Mouse (Mus musculus) CD8-positive naive resting alpha-beta T cell, adult 57 days (primary cell): ENCODE measurements around the gene Pigm. TPM values are rescaled to one million over a fixed set of nuclear protein-coding genes. Genes with fewer than 3 reads are reported as not detected.

Experiments used
- total RNA-seq: library from RNA; stranded (reverse); gene quantifications from one replicate; pipeline ENCODE4 v1.2.4, GENCODE M21; 2023

The Pigm gene
- total RNA-seq: 30.1 TPM

GRCm38 (mm10) chr1:172376198-172376667 lies at the start of gene Pigm:
Pigm (plus strand) TSS chr1:172376546.

GRCm38 (mm10) chr1:172329131-172329530 lies 47.2 kb upstream of the Pigm start, which contains the start of gene Kcnj9:
Kcnj9 (minus strand) TSS chr1:172329318.

GRCm38 (mm10) chr1:172340729-172341321 lies 35.5 kb upstream of the Pigm start, which contains the start of gene Kcnj10:
Kcnj10 (plus strand) TSS chr1:172341210.

Other genes with a start within 250 kb of the Pigm start
- gene Pex19, start 249.8 kb upstream of the Pigm start, total RNA-seq: 48.9 TPM
- 111 TPM for gene Dcaf8, start 228.5 kb upstream of the Pigm start, total RNA-seq
- 64.3 TPM for gene Pea15a, start 169.7 kb upstream of the Pigm start, total RNA-seq
- gene Casq1, start 156.7 kb upstream of the Pigm start, total RNA-seq: not detected
- not detected for gene Atp1a4, start 118.1 kb upstream of the Pigm start, total RNA-seq
- gene Igsf8, start 114.9 kb upstream of the Pigm start, total RNA-seq: 17.3 TPM
- gene Atp1a2, start 78.5 kb upstream of the Pigm start, total RNA-seq: not detected
- gene Kcnj9, start 47.2 kb upstream of the Pigm start, total RNA-seq: 0.12 TPM
- 0.61 TPM for gene Kcnj10, start 35.3 kb upstream of the Pigm start, total RNA-seq
- not detected for gene Slamf9, start 98.8 kb downstream of the Pigm start, total RNA-seq
- 1.6 TPM for gene Igsf9, start 105.2 kb downstream of the Pigm start, total RNA-seq
- 306 TPM for gene Tagln2, start 123.5 kb downstream of the Pigm start, total RNA-seq
- 0.61 TPM for gene Cfap45, start 144.3 kb downstream of the Pigm start, total RNA-seq
- gene Vsig8, start 179.4 kb downstream of the Pigm start, total RNA-seq: not detected
- 0.70 TPM for gene Slamf8, start 214.0 kb downstream of the Pigm start, total RNA-seq
- gene Fcrl6, start 226.0 kb downstream of the Pigm start, total RNA-seq: not detected